Mouse (Mus musculus): ENCODE measurements around the gene Rph3a. TPM values are rescaled to one million over a fixed set of nuclear protein-coding genes. Genes with fewer than 3 reads are reported as not detected.

The Rph3a gene
- polyA plus RNA-seq, 1 experiment: 0.31 TPM

Other genes starting within 250 kb of the Rph3a start
- 10.9 and 36.1 TPM in 2 replicates for gene Oas3, start 232.4 kb downstream of the Rph3a start, polyA plus RNA-seq (2012; rRNA removed)
- 0.06 and 0.75 TPM in 2 replicates for gene Oas1e, start 214.6 kb downstream of the Rph3a start, polyA plus RNA-seq (2012; rRNA removed)
- 1.5 and 1.7 TPM in 2 replicates for gene Oas1c, start 197.6 kb downstream of the Rph3a start, polyA plus RNA-seq (2012; rRNA removed)
- 0.62 and 1.3 TPM in 2 replicates for gene Oas1f, start 162.7 kb downstream of the Rph3a start, polyA plus RNA-seq (2012; rRNA removed)
- not detected in 2 replicates for gene Oas1h, start 148.7 kb downstream of the Rph3a start, polyA plus RNA-seq (2012; rRNA removed)
- 19.2 and 41.4 TPM in 2 replicates for gene Oas1g, start 122.5 kb downstream of the Rph3a start, polyA plus RNA-seq (2012; rRNA removed)
- 33.1 and 61.0 TPM in 2 replicates for gene Oas1a, start 102.6 kb downstream of the Rph3a start, polyA plus RNA-seq (2012; rRNA removed)
- 0.22 and 0.42 TPM in 2 replicates for gene Oas1d, start 95.6 kb downstream of the Rph3a start, polyA plus RNA-seq (2012; rRNA removed)
- gene Ptpn11, start 181.3 kb upstream of the Rph3a start, polyA plus RNA-seq (2012; rRNA removed): 20.0 and 25.5 TPM in 2 replicates
- gene Rpl6, start 194.4 kb upstream of the Rph3a start, polyA plus RNA-seq (2012; rRNA removed): 373 and 383 TPM in 2 replicates
- 9.5 and 20.5 TPM in 2 replicates for gene Hectd4, start 210.1 kb upstream of the Rph3a start, polyA plus RNA-seq (2012; rRNA removed)